Mouse (Mus musculus) spleen, embryonic (tissue): ENCODE measurements around the gene Mxra8.

Experiments
- CTCF ChIA-PET: fragments of 350-600 bp; sonication (Branson Sonifier 250); formaldehyde crosslinking; loops from one replicate; lab custom pipeline; 2022; lab: Charles Lee

Gene Mxra8

DNA sequence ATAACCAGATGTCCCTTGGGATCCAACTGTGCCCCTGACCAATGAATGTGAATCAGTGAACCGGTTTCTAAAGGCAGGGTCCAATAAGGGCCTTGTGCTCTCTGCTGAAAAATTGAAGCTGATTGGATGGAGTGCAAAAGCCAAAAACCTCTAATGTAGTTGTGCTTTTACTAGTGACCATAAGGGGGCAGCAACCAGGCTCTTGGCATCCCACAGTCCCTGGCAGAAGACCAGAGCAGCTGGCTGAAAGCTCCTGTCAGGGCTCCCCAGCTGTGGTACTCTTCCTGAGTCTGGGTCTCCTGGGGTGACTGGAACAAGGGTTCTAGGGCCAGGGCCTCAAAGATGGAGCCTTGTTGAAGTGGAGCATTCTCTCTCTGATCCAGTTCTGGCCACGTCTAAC, 5.6 kb upstream of the Mxra8 start:
- CTCF ChIA-PET, result interaction anchor here (0.7 to 2.0 kb wide), 3 partner anchors 13 to 956 kb away, joined by 3 to 5 read pairs (median 3); partner anchors contain the start of gene Dvl1

DNA sequence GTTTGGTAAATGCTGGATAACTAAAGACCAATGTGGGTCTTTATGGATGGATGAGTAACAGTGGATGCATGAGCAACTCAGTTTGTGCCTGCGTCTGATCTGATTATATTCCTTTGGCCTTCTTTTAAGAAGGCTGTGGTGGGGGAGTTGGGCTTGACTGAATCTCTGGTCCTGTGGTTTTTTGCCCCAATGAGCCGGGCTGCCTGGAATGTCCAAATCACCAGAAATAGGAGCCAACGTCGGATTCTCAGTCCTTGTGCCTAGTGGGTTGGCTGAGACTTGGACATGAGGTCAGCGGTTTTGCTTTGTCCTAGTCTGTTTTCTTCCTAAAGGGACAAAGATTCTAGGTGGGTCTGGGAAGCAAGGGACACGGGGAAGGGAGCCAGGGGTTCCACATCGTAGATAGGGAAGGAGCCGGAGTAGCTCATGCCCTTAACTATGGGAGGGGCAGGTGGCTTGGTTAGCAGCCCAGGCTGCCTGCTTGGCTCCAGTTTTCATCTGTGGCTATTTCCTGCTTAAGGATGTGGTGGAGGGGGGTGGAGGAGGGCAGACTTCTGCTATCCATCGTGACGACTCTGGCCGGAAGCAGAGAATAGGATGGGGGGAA, 2.0 kb upstream of the Mxra8 start:
- CTCF ChIA-PET, result no interaction called here

DNA sequence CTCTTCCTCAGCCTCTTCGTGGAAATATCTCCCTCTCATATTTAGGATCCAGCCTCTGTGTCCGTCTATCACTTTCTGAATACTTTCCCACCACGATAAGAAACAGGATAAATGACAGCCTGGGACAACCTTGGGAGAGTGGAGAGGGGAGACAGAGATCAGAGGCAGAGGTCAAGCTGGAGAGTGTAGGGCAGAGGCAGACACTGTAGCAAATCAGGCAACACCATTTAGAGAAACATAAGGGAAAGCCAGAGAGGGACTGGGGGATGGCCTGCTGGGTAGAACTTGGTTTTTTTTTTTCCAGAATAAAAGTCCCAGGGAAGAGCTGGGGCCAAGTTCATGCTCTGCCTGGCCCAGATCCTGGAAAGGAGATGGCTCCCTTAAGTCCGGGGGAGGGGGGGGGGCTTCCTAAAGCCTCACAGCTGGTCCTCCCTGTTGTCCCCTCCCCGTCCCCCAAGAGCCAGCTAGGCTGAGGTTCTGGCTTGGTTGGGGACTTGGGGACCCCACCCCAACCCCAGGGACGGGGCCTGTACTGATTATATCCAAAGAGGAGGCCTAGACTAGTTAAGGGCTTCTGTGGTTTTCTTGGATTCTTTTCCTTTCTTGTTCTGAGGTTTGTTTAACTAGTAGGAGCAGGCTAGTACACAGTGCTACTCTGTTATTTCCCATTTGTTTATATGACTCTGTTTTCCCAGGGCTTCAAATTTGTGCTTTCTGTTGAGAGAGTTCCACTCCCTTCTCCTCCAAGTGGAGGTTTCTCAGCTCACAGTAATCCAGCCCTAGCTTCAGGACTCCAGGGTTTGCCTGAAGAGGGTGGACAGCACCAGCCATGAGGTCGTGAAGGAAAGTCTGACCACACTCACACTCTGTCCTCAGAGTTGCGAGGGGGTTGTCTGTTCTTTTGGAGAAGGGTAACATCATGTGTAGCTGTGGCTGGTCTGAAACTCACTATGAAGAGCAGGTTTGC, 1.0 kb upstream of the Mxra8 start:
- CTCF ChIA-PET, result no interaction called here

DNA sequence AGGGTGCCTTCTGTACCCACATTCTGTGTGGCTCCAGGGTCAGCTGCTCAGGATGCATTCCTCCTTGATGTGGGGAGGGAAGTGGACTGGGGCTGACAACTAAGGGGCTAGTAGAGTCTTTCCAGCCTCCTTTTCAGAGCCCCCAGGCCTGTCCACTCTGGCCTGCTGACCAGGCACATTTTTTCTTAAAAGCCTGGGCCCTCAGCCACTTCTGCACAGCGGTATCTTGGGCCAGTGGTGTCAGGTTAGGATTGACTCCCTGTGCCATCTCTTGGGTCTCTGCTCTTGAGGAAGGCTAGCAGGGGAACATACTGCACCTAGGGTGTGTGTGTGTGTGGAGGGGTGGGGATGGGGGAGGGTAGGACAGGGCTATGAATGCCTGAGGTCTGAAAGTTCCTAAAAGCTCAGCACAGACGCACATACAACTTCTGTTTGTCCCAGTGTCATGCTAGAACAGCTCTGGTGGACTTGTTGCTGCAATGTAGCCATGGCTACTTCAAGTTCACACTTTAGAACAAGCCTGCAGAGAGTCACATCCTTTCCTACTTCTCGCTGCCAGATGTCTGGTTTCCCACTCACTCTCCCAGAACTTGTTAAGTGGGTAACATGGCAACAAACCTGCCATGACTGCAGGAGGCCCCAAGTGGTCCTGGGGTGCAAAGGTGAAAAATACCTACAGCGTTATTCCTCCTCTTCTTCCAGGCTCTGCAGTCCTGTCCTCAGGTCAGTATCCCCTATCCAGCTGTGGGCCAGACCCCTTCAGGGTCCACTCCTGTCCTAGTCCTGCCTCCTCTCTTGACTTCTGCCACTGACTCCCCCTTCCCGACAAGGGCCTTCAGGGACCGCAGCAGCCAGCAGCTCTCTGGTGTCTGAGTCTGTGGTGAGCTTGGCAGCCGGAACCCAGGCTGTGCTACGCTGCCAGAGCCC, 859 bp downstream of the Mxra8 start:
- CTCF ChIA-PET, result interaction anchor here (1.0 kb wide), 1 partner anchor 8 kb away, joined by 3 read pairs; no protein-coding TSS in a partner anchor

DNA sequence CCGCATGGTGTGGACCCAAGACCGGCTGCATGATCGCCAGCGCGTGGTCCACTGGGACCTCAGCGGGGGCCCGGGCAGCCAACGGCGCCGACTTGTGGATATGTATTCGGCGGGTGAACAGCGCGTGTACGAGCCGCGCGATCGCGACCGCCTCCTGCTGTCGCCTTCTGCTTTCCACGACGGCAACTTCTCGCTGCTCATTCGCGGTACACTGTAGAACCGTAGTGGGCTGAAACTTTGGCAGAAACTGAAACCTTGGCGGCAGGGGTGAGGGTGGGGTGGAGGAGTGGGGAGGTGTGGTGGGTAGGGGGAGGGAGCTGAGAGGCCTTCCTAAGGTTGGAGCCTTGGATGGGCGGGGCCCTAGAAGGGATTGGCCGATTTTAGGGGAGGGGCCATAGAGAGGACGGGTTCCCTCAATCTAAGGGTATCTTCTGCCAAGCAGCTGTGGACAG, 1.5 kb downstream of the Mxra8 start:
- CTCF ChIA-PET, result interaction anchor here (1.0 kb wide), 1 partner anchor 9 kb away, joined by 3 read pairs; no protein-coding TSS in a partner anchor

DNA sequence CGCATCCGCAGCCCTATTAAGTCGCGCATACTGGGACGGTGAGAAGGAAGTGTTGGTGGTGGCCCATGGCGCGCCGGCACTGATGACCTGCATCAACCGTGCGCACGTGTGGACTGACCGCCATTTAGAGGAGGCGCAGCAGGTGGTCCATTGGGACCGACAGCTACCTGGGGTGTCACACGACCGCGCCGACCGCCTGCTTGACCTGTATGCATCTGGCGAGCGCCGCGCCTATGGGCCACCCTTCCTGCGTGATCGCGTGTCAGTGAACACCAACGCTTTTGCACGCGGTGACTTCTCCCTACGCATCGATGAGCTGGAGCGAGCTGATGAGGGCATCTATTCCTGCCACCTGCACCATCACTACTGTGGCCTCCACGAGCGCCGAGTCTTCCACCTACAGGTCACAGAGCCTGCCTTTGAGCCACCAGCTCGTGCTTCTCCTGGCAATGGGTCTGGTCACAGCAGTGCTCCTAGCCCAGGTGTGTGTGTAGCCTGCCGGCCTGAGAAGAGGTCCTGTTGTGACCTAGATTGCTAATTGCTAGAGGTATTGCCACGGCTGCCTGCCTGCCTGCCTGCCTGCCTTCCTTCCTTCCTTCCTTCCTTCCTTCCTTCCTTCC, 2.3 kb downstream of the Mxra8 start:
- CTCF ChIA-PET, result no interaction called here

DNA sequence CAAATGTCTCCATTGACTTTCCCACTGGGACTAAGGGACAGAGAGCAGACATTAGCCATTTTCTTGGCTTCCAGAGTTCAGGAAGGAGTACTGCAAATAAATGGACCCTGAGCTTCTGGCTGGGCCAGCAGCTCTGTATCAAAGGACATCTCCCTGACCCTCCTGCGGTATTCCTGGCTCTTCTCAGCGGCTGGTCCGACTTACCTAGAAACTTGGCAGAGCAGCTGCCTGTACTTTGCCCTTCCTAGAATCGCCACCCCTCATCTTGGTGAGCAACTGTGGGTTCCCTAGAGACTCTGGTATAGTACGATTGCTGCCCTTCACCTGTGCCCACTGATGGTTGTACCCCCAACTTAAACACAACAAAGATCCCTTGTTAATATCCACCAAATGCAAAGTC, 3.8 kb downstream of the Mxra8 start:
- CTCF ChIA-PET, result no interaction called here

DNA sequence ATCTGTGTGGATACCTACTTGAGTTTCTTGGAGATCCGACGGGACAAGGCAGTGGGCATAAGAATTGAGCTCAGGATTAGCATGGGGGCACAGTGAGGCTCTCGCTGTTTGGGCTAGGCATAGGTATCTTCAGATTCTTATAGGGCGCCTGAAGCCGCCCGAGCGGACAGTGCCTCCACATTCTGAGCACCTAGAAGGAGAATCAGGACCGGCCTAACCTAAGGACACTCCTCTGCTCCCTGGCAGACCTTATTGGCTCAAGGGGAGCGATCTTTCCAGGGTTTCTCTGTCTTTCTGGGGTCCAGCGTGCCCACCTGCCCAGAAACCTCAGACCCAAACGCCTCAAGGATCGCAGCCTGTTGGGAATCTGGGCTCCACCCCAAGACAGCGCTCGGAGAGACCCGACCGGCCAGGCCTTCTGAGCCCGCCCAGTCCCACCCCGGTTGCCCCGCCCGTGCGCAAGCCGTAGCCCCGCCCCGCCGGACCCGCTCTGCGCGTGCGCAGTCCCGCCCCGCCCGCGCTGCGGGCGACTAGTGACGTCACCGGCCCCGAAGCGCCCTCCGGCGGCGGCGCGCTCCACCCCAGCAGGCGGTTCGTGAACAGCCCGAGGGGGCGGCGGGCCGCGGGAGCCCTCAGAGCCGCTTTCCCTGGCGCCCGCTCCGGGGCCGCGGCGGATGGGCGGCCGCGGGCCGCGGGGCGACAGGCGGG, 7.5 kb downstream of the Mxra8 start, which contains the start of gene Dvl1:
Dvl1 (plus strand) TSS at position 532 of the 708 bp plus-strand sequence.
- CTCF ChIA-PET, result interaction anchor here (1.9 kb wide), 1 partner anchor 14 kb away, joined by 5 read pairs; no protein-coding TSS in a partner anchor

DNA sequence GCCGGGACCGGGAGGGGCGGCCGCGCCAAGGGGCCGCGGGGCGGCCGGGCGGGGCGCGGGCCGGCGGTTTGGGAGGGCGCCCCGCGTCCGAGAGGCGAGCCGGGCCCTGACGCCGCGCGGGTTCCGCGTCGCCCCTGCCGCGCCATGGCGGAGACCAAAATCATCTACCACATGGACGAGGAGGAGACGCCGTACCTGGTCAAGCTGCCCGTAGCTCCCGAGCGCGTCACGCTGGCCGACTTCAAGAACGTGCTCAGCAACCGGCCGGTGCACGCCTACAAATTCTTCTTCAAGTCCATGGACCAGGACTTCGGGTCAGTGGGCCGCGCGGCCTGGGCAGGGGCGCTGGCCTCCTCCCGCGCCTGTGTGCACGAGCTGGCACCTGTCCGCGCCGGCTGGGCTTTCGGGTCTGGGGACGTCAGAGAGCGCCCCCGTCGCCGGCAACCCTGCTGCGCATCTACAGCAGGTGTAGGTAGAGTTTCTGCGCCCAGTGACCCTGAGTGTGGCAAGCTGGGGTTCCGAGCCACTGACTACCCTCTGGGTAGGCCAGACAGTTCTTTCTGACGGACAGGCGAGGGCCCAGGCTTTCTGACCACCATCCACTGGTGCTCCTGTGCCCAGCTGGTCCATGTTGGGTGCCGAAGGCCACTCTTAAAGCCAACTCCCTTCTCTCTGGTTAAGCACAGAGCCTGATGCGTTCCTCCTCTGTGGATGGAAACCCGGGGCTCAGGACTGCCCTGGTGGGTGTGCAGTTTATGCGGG, 8.3 kb downstream of the Mxra8 start:
- CTCF ChIA-PET, result interaction anchor here (1.5 to 1.9 kb wide), 2 partner anchors 10 to 15 kb away, joined by 3 to 5 read pairs; no protein-coding TSS in a partner anchor

DNA sequence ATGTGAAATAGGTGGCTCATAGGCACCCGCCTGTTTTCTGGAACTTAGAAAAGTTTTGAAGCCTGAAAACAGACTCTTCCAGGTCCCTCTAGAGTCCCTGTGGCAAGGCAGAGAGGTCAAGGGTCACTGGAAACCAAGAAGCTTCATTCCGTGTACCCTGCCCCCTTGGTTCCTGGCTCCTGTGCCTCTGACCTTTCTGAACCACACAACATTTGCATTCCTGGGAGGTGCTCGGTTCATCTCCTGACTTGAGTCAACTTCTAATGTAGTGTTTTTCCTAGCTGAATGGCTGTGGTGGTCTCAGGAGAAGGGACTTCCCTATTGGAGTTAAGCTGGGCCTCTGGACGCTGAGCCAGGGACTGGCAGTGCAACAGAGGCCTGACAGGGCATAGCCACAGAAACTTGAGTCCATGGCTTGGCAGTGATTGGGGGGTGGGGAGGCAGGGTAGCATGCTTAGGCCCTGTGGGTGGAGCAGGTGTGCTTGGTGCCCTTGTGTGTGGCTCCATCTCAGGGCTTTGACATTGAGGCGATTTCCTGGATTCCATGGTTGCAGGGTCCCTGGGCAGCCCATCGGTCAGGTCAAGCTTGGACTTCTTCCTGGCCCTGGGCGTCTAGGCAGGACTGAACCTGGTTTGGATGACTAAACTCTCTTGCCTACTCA, 9.1 kb downstream of the Mxra8 start:
- CTCF ChIA-PET, result interaction anchor here (1.5 kb wide), 1 partner anchor 10 kb away, joined by 3 read pairs; no protein-coding TSS in a partner anchor

DNA sequence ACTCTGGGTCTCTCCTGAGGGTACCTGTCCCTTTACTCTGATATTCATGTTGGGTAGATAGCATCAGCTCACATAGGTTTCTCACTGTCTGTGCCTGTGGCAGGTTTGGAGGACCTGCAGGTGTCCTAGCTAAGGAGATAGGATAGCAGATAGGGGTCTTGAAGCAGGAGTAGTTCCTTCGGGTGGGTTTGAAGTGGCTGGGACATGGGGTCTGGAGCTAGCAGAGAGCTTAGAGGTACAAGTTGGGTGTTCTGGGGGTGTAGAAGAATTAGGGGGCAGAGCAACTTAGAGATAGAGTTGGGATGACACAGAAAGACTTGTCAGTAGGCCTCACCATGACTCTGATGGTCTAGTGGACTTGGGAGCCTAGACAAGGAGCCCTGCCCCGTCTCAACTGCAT, 9.9 kb downstream of the Mxra8 start:
- CTCF ChIA-PET, result interaction anchor here (1.5 kb wide), 1 partner anchor 9 kb away, joined by 3 read pairs; no protein-coding TSS in a partner anchor

DNA sequence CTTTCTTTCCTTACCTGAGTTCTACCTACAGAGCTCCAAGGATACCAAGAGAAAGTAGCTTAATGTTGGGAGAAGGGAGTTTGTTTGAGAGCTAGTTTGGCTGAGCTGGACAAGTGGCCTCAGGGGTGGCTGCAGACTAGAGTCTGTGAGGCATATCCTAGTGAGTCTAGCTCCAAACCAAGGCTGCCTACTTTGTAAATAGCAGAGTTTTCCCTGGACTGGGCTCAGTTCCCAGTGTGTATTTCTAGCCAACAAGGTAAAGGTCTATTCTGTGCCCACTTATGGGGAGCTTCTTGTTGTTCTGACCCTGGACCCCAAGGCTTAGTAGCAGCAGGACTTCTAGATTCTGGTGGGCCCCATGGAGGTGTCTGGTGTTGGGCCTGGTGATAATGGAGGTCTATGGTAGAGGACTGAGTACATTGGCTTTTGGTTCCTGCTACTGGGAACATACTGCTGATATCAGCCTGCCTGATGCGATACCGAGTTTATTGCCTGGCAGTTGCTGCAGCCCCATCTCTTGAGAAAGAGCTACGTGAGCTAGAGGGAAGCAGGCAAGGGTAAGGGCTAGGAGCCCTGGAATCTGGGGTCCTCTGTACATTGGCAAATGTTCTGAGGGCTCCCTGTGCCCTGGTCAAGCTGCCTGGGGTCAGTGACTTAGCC, 10.4 kb downstream of the Mxra8 start:
- CTCF ChIA-PET, result no interaction called here

DNA sequence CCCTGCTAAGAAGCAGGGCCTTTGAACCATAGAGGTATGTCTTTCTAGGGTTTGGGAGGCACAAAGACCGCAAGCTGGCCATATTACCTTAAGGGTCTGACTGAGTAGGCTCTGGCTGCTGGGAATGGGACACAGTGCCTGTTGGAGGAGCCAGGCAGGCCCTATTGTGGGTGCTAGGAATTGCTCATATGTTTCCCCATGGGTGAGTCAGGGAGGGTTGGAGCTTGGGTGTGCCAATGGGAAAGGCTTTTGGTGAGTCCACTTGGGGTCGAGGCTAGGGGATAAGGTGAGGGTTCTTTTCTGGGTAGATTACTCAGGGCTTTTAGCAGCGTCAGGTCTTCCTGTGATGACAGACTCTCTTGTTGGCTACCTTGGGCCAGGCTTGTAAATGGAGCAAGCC, 11.9 kb downstream of the Mxra8 start:
- CTCF ChIA-PET, result no interaction called here

DNA sequence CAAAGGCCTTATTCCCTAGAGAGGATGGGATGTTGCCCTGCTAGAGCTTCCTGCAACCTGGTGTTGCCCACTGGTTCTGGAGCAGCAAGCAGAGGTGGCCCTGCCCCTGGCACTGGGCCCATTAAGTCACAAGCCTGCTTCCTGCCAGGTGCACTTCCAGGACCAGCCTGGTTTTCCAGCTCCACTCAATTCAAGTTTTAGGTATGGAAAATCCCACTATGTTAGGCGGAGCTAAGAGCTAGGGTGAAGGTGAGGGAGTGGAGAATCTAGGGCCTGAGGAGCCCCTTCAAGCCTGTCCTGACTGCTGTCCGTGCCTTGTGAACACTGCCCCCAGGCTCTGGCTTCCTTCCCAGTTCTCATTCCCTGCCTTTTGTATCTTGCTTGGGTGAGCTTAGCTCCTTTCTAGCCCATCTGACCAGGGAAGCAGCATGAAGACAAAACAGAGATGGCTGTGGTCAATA, 12.5 kb downstream of the Mxra8 start:
- CTCF ChIA-PET, result no interaction called here

DNA sequence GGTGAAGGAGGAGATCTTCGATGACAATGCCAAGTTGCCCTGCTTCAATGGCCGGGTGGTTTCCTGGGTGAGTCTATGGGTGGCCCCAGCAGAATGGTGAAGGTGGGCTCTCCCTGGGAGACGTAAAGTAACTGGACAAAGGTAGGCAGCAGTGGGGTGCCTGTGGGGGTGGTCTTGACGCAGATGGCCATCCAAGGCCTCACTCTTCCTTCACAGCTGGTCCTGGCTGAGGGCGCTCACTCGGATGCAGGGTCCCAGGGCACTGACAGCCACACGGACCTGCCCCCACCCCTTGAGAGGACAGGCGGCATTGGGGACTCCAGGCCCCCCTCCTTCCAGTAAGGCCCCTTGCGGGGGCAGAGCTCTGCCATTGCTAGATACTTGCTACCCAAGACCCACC, 13.9 kb downstream of the Mxra8 start:
- CTCF ChIA-PET, result no interaction called here

DNA sequence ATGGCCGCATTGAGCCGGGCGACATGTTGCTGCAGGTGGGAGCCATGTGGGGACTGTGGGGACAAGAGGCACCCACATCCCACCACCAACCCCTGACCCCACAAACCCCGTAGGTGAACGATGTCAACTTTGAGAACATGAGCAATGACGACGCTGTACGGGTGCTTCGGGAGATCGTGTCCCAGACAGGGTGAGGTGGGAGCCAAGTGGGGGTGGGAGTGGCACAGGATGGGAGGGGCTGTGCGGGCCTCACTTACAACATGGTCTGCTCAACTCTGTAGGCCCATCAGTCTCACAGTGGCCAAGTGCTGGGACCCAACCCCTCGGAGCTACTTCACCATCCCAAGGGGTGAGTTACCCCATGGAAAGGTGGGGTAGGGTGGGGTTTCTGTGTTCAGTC, 15.5 kb downstream of the Mxra8 start:
- CTCF ChIA-PET, result no interaction called here

DNA sequence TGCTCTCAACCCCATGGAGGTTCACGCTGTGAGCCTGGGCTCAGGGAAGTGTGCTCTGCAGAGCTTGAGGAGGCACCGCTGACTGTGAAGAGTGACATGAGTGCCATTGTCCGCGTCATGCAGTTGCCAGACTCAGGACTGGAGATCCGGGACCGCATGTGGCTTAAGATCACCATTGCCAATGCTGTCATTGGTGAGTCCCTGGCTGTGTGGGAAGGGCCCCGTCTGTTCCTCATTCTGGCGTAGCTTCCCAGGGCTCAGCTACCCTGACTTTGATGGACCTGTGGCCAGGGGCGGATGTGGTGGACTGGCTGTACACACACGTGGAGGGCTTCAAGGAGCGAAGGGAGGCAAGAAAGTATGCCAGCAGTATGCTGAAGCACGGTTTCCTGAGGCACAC, 16.6 kb downstream of the Mxra8 start:
- CTCF ChIA-PET, result interaction anchor here (0.6 kb wide), 1 partner anchor 49 kb away, joined by 4 read pairs; no protein-coding TSS in a partner anchor

DNA sequence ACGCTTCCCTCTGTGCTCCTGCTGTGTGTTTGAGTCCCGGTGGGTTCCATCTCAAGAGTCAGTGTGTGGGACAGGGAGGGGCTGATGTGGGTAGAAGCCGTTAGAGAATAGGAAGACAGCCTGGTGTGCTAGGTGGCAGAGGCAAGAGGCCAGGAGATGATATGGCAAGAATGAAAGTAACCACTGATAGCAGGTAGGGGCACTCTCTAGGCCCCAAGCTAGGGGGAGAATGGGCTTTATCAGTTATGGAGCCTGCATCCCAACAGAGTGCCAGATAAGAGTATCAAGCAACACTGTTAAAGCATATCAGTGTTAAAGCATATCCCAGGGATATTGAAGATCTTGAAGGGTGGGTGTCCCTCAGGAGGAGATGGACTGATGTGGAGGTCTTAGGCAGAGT, 17.4 kb downstream of the Mxra8 start:
- CTCF ChIA-PET, result no interaction called here
